Mouse (Mus musculus): ENCODE data around the gene Bicc1. TPM values are rescaled to one million over a fixed set of nuclear protein-coding genes. Genes with fewer than 3 reads are reported as not detected.

Gene Bicc1
- polyA plus RNA-seq, 1 experiment from 2014 or later: 10.4 TPM

DNA sequence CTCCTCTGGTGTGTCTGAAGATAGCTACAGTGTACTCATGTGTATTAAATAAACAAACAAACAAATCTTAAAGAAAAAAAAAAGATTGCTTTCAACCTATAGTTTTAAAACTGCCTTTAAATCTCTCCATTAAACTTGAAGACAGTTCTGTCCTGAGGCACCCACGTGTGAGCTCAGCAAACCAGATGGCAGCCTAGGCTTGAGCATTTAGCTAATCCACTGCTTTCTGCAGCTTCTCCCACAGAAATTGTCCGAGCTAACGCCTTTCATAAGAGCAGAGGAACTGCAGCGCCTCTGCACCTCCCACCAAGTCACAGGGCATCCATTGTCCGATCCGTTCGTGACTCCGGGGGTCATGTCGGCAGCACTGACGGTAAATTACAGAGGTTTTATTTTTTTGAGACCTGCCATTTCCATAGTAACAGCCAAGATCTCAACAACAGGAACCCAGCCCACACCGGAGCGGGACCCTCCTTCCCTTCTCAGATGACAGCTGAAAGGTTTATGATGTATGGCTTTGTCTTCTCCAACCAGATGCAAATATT, 284.4 kb downstream of the Bicc1 start:
- 77% methylated on average over 12 of the region's 12 CpGs for WGBS
- H3K4me3 ChIP-seq: no peak overlapping the region
- H3K9me3 ChIP-seq: no peaks in the 10 kb centered on the region
- no peaks in the 10 kb centered on the region for H3K27me3 ChIP-seq (ENCODE audit: insufficient read depth, poor library complexity, severe bottlenecking)
- no peak overlapping the region for H3K27ac ChIP-seq
- H3K36me3 ChIP-seq: no peaks in the 10 kb centered on the region
- DNase-seq (ENCODE audit: low spot score): no peak
- H3K4me1 ChIP-seq: no peaks in the 10 kb centered on the region

Other genes starting within 250 kb of the Bicc1 start
- 57.8 and 78.1 TPM in 2 replicates for gene Tfam, start 78.6 kb upstream of the Bicc1 start, polyA plus RNA-seq (2016; fragmentation: Nextera tagmentation; extraction: Ambion mirVana)
- gene Ube2d1, start 125.6 kb upstream of the Bicc1 start, polyA plus RNA-seq (2016; fragmentation: Nextera tagmentation; extraction: Ambion mirVana): 59.7 and 65.2 TPM in 2 replicates
- gene Cisd1, start 185.3 kb upstream of the Bicc1 start, polyA plus RNA-seq (2016; fragmentation: Nextera tagmentation; extraction: Ambion mirVana): 127 and 162 TPM in 2 replicates
- gene Ipmk, start 188.1 kb upstream of the Bicc1 start, polyA plus RNA-seq (2016; fragmentation: Nextera tagmentation; extraction: Ambion mirVana): 10.6 and 11.7 TPM in 2 replicates

All from heart, embryonic 10.5 days (tissue).